Mouse (Mus musculus) cerebellum, adult 9-11 months (tissue): ENCODE measurements at regions not wholly inside any gene's neighbourhood (a gene's known extent, or its start where the extent isn't known, plus 50 kb on each side); places are given as distances from the start of the nearest gene placed in this dataset.

ENCODE experiments used
- DNase-seq: peaks from one replicate; pipeline ENCODE4 v3.0.0; 2022

- DNase-seq: no peak
Measured at GRCm38 (mm10) chr1:90519284-90520275, 83.2 kb upstream of the Cops8 start.

- DNase-seq: no peak
Measured at GRCm38 (mm10) chr1:90522294-90522693, 80.5 kb upstream of the Cops8 start.

GRCm38 (mm10) chr1:90524641-90525220 is 78.0 kb upstream of the Cops8 start:
- DNase-seq: no peak

GRCm38 (mm10) chr1:90526311-90526710 is 76.5 kb upstream of the Cops8 start:
- no peak for DNase-seq

- DNase-seq: no peak
Measured at GRCm38 (mm10) chr1:90527947-90528717, 74.6 kb upstream of the Cops8 start.

GRCm38 (mm10) chr1:90533481-90533880 is 69.3 kb upstream of the Cops8 start:
- DNase-seq: no peak

GRCm38 (mm10) chr1:90536105-90536504 is 66.7 kb upstream of the Cops8 start:
- no peak for DNase-seq

- no peak for DNase-seq
Measured at GRCm38 (mm10) chr1:90543801-90544795, 58.7 kb upstream of the Cops8 start.

- DNase-seq: no peak
Measured at GRCm38 (mm10) chr1:90544821-90545536, 57.8 kb upstream of the Cops8 start.

GRCm38 (mm10) chr1:90552644-90553043 is 50.1 kb upstream of the Cops8 start:
- DNase-seq: no peak
